Mouse (Mus musculus) liver, postnatal 0 days (tissue): ENCODE data around the gene Map3k19. TPM values are rescaled to one million over a fixed set of nuclear protein-coding genes. Genes with fewer than 3 reads are reported as not detected.

ENCODE experiments used
- ATAC-seq: fragments of 200-750 bp; cut with Nextera tagmentation; 2 replicates; pipeline ENCODE4 v1.8.0; 2017; ENCODE audit warnings: mild to moderate bottlenecking, moderate library complexity
- DNase-seq: peaks from one replicate; pipeline ENCODE4 v3.0.0-alpha.2; 2016
- H3K27ac ChIP-seq: fragments of 300-500 bp; sonication (generic); 2 replicates; pipeline ENCODE4 v1.5.1; 2014; ENCODE audit warnings: antibody characterized with exemption, moderate library complexity, mild to moderate bottlenecking, low read depth
- H3K27me3 ChIP-seq: fragments of 300-500 bp; sonication (generic); 2 replicates; pipeline ENCODE4 v1.6.1; 2014; ENCODE audit warnings: low read length, control low read depth, mixed read lengths; ENCODE audit not compliant: insufficient read depth
- H3K36me3 ChIP-seq: fragments of 300-500 bp; sonication (generic); replicated peaks from 2 replicates; pipeline ENCODE4 v1.6.1; 2014; ENCODE audit warnings: mild to moderate bottlenecking, control low read depth, low read length, moderate library complexity, mixed read lengths; ENCODE audit not compliant: insufficient read depth
- H3K4me1 ChIP-seq: fragments of 300-500 bp; sonication (generic); 2 replicates; pipeline ENCODE4 v1.6.1; 2014; ENCODE audit warnings: antibody characterized with exemption, mild to moderate bottlenecking, control low read depth; ENCODE audit not compliant: insufficient read depth
- H3K4me2 ChIP-seq: fragments of 300-500 bp; sonication (generic); 2 replicates; pipeline ENCODE4 v1.6.1; 2014; ENCODE audit warnings: low read depth, mild to moderate bottlenecking, low read length, moderate library complexity, mixed read lengths
- H3K4me3 ChIP-seq: fragments of 300-500 bp; sonication (generic); 2 replicates; pipeline ENCODE4 v1.5.1; 2014; ENCODE audit warnings: low read depth, low read length
- H3K9ac ChIP-seq: fragments of 300-500 bp; sonication (generic); replicated peaks from 2 replicates; pipeline ENCODE4 v1.6.1; 2014; ENCODE audit warnings: mild to moderate bottlenecking, moderate library complexity
- H3K9me3 ChIP-seq: fragments of 300-500 bp; sonication (generic); 2 replicates; pipeline ENCODE4 v1.6.1; 2016; ENCODE audit warnings: mild to moderate bottlenecking, control low read depth, low read length, mixed read lengths
- CTCF ChIP-seq: sonication (generic); IDR thresholded peaks from 2 replicates; pipeline ENCODE4 v1.5.1; 2016; ENCODE audit warnings: antibody characterized with exemption, low read depth
- EP300 ChIP-seq: IDR thresholded peaks from 2 replicates; pipeline ENCODE4 v1.6.1; 2016; ENCODE audit warnings: antibody characterized with exemption, low read depth, mild to moderate bottlenecking
- WGBS: fragments of 180-500 bp; shearing (Covaris S2); extraction: QIAGEN DNeasy Blood & Tissue Kit; methylation state at CpG from one replicate; pipeline ENCODE4 v1.1.7; 2014; ENCODE audit not compliant: insufficient replicate concordance; 5-methylcytosine and 5-hydroxymethylcytosine counted together
- polyA plus RNA-seq: library from polyadenylated mRNA; unstranded; fragments of >200 nt; fragmentation: Nextera tagmentation; extraction: Ambion mirVana; gene quantifications from 2 replicates; pipeline ENCODE4 v1.2.1, GENCODE M21; 2015

Gene Map3k19
- polyA plus RNA-seq, 1 experiment from 2014 or later, result not detected

- WGBS, result 38% methylated on average over 4 of the region's 4 CpGs
- ATAC-seq (no peak), DNase-seq (no peak)
- Histone ChIP-seq H3K9ac (no peak overlapping the region), H3K4me2 (no peak overlapping the region), H3K4me3 (no peak overlapping the region), H3K9me3 (no peaks in the 10 kb centered on the region), H3K4me1 (no peaks in the 10 kb centered on the region), H3K27me3 (no peaks in the 10 kb centered on the region), H3K36me3 (no peaks in the 10 kb centered on the region), H3K27ac (no peak overlapping the region)
- TF ChIP-seq EP300 (no peak), CTCF (no peak)
These were observed 18.2 kb downstream of the Map3k19 start for GRCm38 (mm10) chr1:127836619-127837018.

GRCm38 (mm10) chr1:127834202-127834601 is 20.6 kb downstream of the Map3k19 start:
- Histone ChIP-seq H3K36me3 (no peaks in the 10 kb centered on the region), H3K4me2 (no peak overlapping the region), H3K9ac (no peak overlapping the region), H3K27me3 (no peaks in the 10 kb centered on the region), H3K4me3 (no peak overlapping the region), H3K9me3 (no peaks in the 10 kb centered on the region), H3K4me1 (no peaks in the 10 kb centered on the region), H3K27ac (no peak overlapping the region)
- TF ChIP-seq EP300, result no peak
- TF ChIP-seq CTCF, result no peak
- DNase-seq (no peak), ATAC-seq (no peak)
- WGBS, result 39% methylated on average over 4 of the region's 4 CpGs

GRCm38 (mm10) chr1:127833714-127834113 is 21.1 kb downstream of the Map3k19 start:
- Histone ChIP-seq H3K9ac (no peak overlapping the region), H3K4me3 (no peak overlapping the region), H3K36me3 (no peaks in the 10 kb centered on the region), H3K9me3 (no peaks in the 10 kb centered on the region), H3K4me2 (no peak overlapping the region), H3K27me3 (no peaks in the 10 kb centered on the region), H3K27ac (no peak overlapping the region), H3K4me1 (no peaks in the 10 kb centered on the region)
- 32% methylated on average over 2 of the region's 2 CpGs for WGBS
- ATAC-seq (no peak), DNase-seq (no peak)
- no peak for TF ChIP-seq CTCF
- no peak for TF ChIP-seq EP300

GRCm38 (mm10) chr1:127830215-127830921 is 24.5 kb downstream of the Map3k19 start:
- no peak for DNase-seq
- TF ChIP-seq CTCF, result no peak
- TF ChIP-seq EP300, result no peak
- no peak overlapping the region for H3K9ac ChIP-seq
- no peak overlapping the region for H3K4me3 ChIP-seq
- no peaks in the 10 kb centered on the region for H3K4me1 ChIP-seq
- H3K36me3 ChIP-seq, result no peaks in the 10 kb centered on the region
- 49% methylated on average over 13 of the region's 13 CpGs for WGBS
- H3K27me3 ChIP-seq, result no peaks in the 10 kb centered on the region
- H3K4me2 ChIP-seq, result no peak overlapping the region
- H3K27ac ChIP-seq, result no peak overlapping the region
- H3K9me3 ChIP-seq, result no peaks in the 10 kb centered on the region
- 0 out of 2 replicates have a peak, but pooled peaks have one; percentile 27 for ATAC-seq

- Histone ChIP-seq H3K36me3 (no peaks in the 10 kb centered on the region), H3K4me2 (no peak overlapping the region), H3K27me3 (no peaks in the 10 kb centered on the region), H3K9ac (no peak overlapping the region), H3K4me3 (no peak overlapping the region), H3K9me3 (no peaks in the 10 kb centered on the region), H3K4me1 (no peaks in the 10 kb centered on the region), H3K27ac (no peak overlapping the region)
- TF ChIP-seq EP300 (no peak), CTCF (peak; percentile 71)
- no peak for DNase-seq
- WGBS, result 10% methylated on average over 2 of the region's 2 CpGs
- peak; percentile 29; the same call in 1 of the 2 replicates for ATAC-seq
These were observed 27.5 kb downstream of the Map3k19 start for GRCm38 (mm10) chr1:127827325-127827724.

DNA sequence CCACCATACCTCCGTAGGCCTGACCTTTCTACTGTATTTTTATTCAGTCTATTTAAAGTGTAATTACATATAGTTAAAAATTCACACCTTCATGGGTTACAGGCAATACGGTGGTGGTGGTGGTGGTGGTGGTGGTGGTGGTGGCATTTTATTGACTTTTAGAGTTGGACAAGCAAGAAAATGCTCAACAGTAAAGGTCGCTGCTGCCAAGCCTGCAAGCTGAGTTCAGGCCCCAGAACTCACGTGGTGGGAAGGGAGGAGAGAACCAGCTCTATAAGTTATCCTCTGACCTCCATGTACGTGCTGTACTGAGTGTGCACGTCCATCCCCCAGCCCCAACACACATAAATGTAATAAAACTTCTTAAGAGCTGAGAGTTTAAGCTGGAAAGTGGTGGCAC is 38.5 kb downstream of the Map3k19 start:
- Histone ChIP-seq H3K9me3 (no peaks in the 10 kb centered on the region), H3K4me1 (no peaks in the 10 kb centered on the region), H3K36me3 (no peaks in the 10 kb centered on the region), H3K4me2 (no peak overlapping the region), H3K4me3 (no peak overlapping the region), H3K27ac (no peak overlapping the region), H3K27me3 (no peaks in the 10 kb centered on the region), H3K9ac (no peak overlapping the region)
- TF ChIP-seq CTCF, result no peak
- TF ChIP-seq EP300, result no peak
- ATAC-seq, result no peak
- no peak for DNase-seq
- WGBS, result 83% methylated on average over 6 of the region's 6 CpGs
